Mouse (Mus musculus) forebrain, embryonic 16.5 days (tissue): ENCODE results near the gene Prpmp5. TPM values are rescaled to one million over a fixed set of nuclear protein-coding genes. Genes with fewer than 3 reads are reported as not detected.
"Not testable (repeated sequence)": the region's sequence is repeated elsewhere in the genome, so short reads cannot be mapped to it uniquely, and the experiment has no call there.

Experiments used
- ATAC-seq: fragments of 200-750 bp; cut with Nextera tagmentation; 2 replicates; pipeline ENCODE4 v1.8.0; 2017; ENCODE audit warnings: mild to moderate bottlenecking, moderate library complexity
- H3K27ac ChIP-seq: fragments of 300-500 bp; sonication (generic); 2 replicates; pipeline ENCODE4 v1.5.1; 2014; ENCODE audit warnings: low read length, control low read depth
- H3K27me3 ChIP-seq: fragments of 300-500 bp; sonication (generic); replicated peaks from 2 replicates; pipeline ENCODE4 v1.6.1; 2014; ENCODE audit warnings: low read length; ENCODE audit not compliant: control insufficient read depth, insufficient read depth
- H3K36me3 ChIP-seq: fragments of 300-500 bp; sonication (generic); 2 replicates; pipeline ENCODE4 v1.6.1; 2014; ENCODE audit not compliant: control insufficient read depth, insufficient read depth
- H3K4me1 ChIP-seq: fragments of 300-500 bp; sonication (generic); replicated peaks from 2 replicates; pipeline ENCODE4 v1.6.1; 2014; ENCODE audit warnings: low read length; ENCODE audit not compliant: control insufficient read depth, insufficient read depth
- H3K4me2 ChIP-seq: fragments of 300-500 bp; sonication (generic); 2 replicates; pipeline ENCODE4 v1.6.1; 2014; ENCODE audit warnings: mild to moderate bottlenecking, low read length, control low read depth
- H3K4me3 ChIP-seq: fragments of 300-500 bp; sonication (generic); replicated peaks from 2 replicates; pipeline ENCODE4 v1.5.1; 2014; ENCODE audit warnings: mild to moderate bottlenecking, low read length, control low read depth
- H3K9ac ChIP-seq: fragments of 300-500 bp; sonication (generic); replicated peaks from 2 replicates; pipeline ENCODE4 v1.6.1; 2014; ENCODE audit warnings: low read depth, low read length, control low read depth
- H3K9me3 ChIP-seq: fragments of 300-500 bp; sonication (generic); 2 replicates; pipeline ENCODE4 v1.6.1; 2016; ENCODE audit warnings: low read length; ENCODE audit not compliant: control insufficient read depth
- WGBS: fragments of 180-500 bp; shearing (Covaris S2); extraction: QIAGEN DNeasy Blood & Tissue Kit; methylation state at CpG from one replicate; pipeline ENCODE4 v1.1.7; 2014; 5-methylcytosine and 5-hydroxymethylcytosine counted together
- polyA plus RNA-seq: library from polyadenylated mRNA; unstranded; fragments of >200 nt; fragmentation: Nextera tagmentation; extraction: Ambion mirVana; gene quantifications from 2 replicates; pipeline ENCODE4 v1.2.1, GENCODE M21; 2015

Gene Prpmp5
- polyA plus RNA-seq: not detected in 2 replicates

- H3K27me3 ChIP-seq, H3K9ac ChIP-seq, H3K4me1 ChIP-seq, H3K9me3 ChIP-seq, H3K4me2 ChIP-seq, H3K27ac ChIP-seq, H3K4me3 ChIP-seq, ATAC-seq, H3K36me3 ChIP-seq: not testable (repeated sequence)
Measured at GRCm38 (mm10) chr6:132314657-132315056, at the start of gene Prpmp5. Prpmp5 (minus strand) TSS chr6:132314757.

GRCm38 (mm10) chr6:132364034-132364433 lies 49.5 kb upstream of the Prpmp5 start, which contains the start of gene Gm8882:
Gm8882 (minus strand) TSS chr6:132364134.
- H3K9me3 ChIP-seq, H3K4me2 ChIP-seq, H3K4me3 ChIP-seq, H3K36me3 ChIP-seq, H3K4me1 ChIP-seq, H3K27ac ChIP-seq, H3K27me3 ChIP-seq, H3K9ac ChIP-seq, ATAC-seq: not testable (repeated sequence)
- WGBS: 78% methylated on average over 1 of the region's 1 CpGs

Other genes starting within 250 kb of the Prpmp5 start
- gene Prb1, start 104.2 kb downstream of the Prpmp5 start, polyA plus RNA-seq: not detected in 2 replicates
- gene Gm8882, start 49.4 kb upstream of the Prpmp5 start, polyA plus RNA-seq: not detected in 2 replicates